Mouse (Mus musculus) olfactory bulb, adult 2 months (tissue): ENCODE results near the gene Sulf2. TPM values are rescaled to one million over a fixed set of nuclear protein-coding genes. Genes with fewer than 3 reads are reported as not detected.

Experiments used
- H3K27ac ChIP-seq: fragments of 200-500 bp; 2 replicates; pipeline ENCODE4 v1.5.1; 2012; ENCODE audit warnings: low read depth, low read length; ENCODE audit not compliant: insufficient read depth
- H3K4me1 ChIP-seq: fragments of 200-500 bp; 2 replicates; pipeline ENCODE4 v1.6.1; 2012; ENCODE audit warnings: low read length; ENCODE audit not compliant: control insufficient read depth, insufficient read depth
- H3K4me3 ChIP-seq: fragments of 200-500 bp; 2 replicates; pipeline ENCODE4 v1.5.1; 2012; ENCODE audit warnings: mild to moderate bottlenecking, low read depth, low read length, moderate library complexity; ENCODE audit not compliant: insufficient read depth
- CTCF ChIP-seq: fragments of 200-500 bp; IDR thresholded peaks from 2 replicates; pipeline ENCODE4 v1.5.1; 2012; ENCODE audit warnings: low read depth, mild to moderate bottlenecking, low read length, moderate library complexity; ENCODE audit not compliant: insufficient read depth
- POLR2A ChIP-seq: fragments of 200-500 bp; IDR thresholded peaks from 2 replicates; pipeline ENCODE4 v1.6.1; 2012; ENCODE audit warnings: mild to moderate bottlenecking, low read depth, low read length, moderate library complexity; ENCODE audit not compliant: insufficient read depth
- WGBS: fragments of 180-500 bp; shearing (Covaris S2); methylation state at CpG from one replicate; pipeline ENCODE4 v1.1.7; 2018; 5-methylcytosine and 5-hydroxymethylcytosine counted together
- polyA plus RNA-seq: library from polyadenylated mRNA; stranded (reverse); fragments of >200 nt; gene quantifications from 2 replicates; pipeline ENCODE4 v1.2.4, GENCODE M21; 2012; ENCODE audit warnings: low replicate concordance; ENCODE audit not compliant: missing spikeins, insufficient read depth, insufficient read length

Sulf2 gene
- polyA plus RNA-seq, 1 experiment: not detected

- TF ChIP-seq CTCF (no peak), POLR2A (no peak)
- peaks cover 40% of the 10 kb centered on the region for H3K4me1 ChIP-seq
- peak overlapping the region; percentile 53; the same call in 1 of the 2 replicates for H3K27ac ChIP-seq
- peak overlapping the region; percentile 42 for H3K4me3 ChIP-seq
- WGBS: under 1% methylated on average over 51 of the region's 51 CpGs
Measured at GRCm38 (mm10) chr2:166153891-166154711, 1.4 kb downstream of the Sulf2 start.

- Histone ChIP-seq H3K27ac (no peak overlapping the region), H3K4me3 (no peak overlapping the region), H3K4me1 (peaks cover 38% of the 10 kb centered on the region)
- WGBS: 41% methylated on average over 3 of the region's 3 CpGs
- TF ChIP-seq POLR2A: no peak
- TF ChIP-seq CTCF: no peak
Measured at GRCm38 (mm10) chr2:166153399-166153793, 2.1 kb downstream of the Sulf2 start.

GRCm38 (mm10) chr2:166152734-166153398 lies 2.6 kb downstream of the Sulf2 start:
- Histone ChIP-seq H3K27ac (no peak overlapping the region), H3K4me1 (peaks cover 34% of the 10 kb centered on the region), H3K4me3 (no peak overlapping the region)
- WGBS: 78% methylated on average over 11 of the region's 11 CpGs
- TF ChIP-seq CTCF: no peak
- no peak for TF ChIP-seq POLR2A

- TF ChIP-seq POLR2A (no peak), CTCF (no peak)
- Histone ChIP-seq H3K4me3 (no peak overlapping the region), H3K27ac (peak overlapping the region; percentile 1; the same call in 1 of the 2 replicates), H3K4me1 (peaks cover 36% of the 10 kb centered on the region)
- WGBS: 41% methylated on average over 19 of the region's 19 CpGs
Measured at GRCm38 (mm10) chr2:166151510-166152473, 3.7 kb downstream of the Sulf2 start.

GRCm38 (mm10) chr2:166150584-166150983 lies 4.9 kb downstream of the Sulf2 start:
- TF ChIP-seq POLR2A (no peak), CTCF (no peak)
- peaks cover 35% of the 10 kb centered on the region for H3K4me1 ChIP-seq
- H3K27ac ChIP-seq: no peak overlapping the region
- no peak overlapping the region for H3K4me3 ChIP-seq
- WGBS: 96% methylated on average over 5 of the region's 5 CpGs

GRCm38 (mm10) chr2:166149482-166149881 lies 6.0 kb downstream of the Sulf2 start:
- TF ChIP-seq POLR2A (no peak), CTCF (no peak)
- Histone ChIP-seq H3K4me3 (no peak overlapping the region), H3K4me1 (peaks cover 29% of the 10 kb centered on the region), H3K27ac (no peak overlapping the region)
- 93% methylated on average over 8 of the region's 8 CpGs for WGBS

GRCm38 (mm10) chr2:166148672-166149332 lies 6.7 kb downstream of the Sulf2 start:
- 70% methylated on average over 13 of the region's 13 CpGs for WGBS
- Histone ChIP-seq H3K4me1 (peaks cover 25% of the 10 kb centered on the region), H3K4me3 (no peak overlapping the region), H3K27ac (no peak overlapping the region)
- TF ChIP-seq POLR2A (no peak), CTCF (no peak)

- Histone ChIP-seq H3K4me3 (no peak overlapping the region), H3K4me1 (peaks cover 23% of the 10 kb centered on the region), H3K27ac (no peak overlapping the region)
- TF ChIP-seq CTCF: no peak
- no peak for TF ChIP-seq POLR2A
- WGBS: 86% methylated on average over 10 of the region's 10 CpGs
Measured at GRCm38 (mm10) chr2:166147930-166148651, 7.4 kb downstream of the Sulf2 start.
